Mouse (Mus musculus): ENCODE measurements around the gene Arhgap31.

Arhgap31 gene

DNA sequence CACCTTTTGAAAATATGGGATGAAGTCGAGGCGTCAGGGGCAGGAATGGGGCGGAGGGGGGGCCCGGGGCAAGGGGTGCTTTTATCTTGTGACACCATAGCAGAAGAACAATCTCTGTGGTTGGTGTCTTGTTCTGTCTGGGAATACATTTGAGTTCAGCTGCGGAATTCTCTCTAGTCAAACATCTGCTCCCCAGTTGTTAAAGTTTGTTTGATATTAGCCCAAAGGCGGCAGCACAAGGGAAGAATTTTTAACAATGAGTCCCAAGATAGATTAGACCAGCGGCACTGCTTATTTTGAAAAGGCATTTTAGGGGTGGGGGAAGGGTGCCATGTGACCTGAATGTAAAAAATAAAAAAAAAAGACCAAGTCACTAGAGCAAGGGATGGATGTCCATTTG is 30.0 kb downstream of the Arhgap31 start:
- peak; percentile 71 for DNase-seq

DNA sequence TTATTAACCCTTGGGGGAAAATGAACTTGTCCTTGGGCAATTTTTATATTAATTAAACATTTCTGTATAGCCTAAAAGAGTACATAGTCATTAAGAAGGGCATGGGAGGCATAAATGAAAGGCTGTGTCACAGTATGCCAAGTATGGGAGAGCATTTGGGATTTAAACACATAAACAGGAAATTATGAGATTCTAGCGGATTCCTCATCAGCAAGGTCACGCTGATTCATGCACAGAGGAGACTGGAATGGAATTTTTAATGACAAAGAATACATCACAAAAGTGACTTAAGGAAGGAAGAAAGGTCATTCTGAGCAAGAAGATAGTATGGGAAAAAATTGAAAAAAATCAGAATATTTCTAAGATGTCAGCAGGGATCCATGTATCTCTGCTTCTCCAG is 31.8 kb downstream of the Arhgap31 start:
- DNase-seq, result no peak

GRCm38 (mm10) chr16:38679431-38680021 is 33.5 kb downstream of the Arhgap31 start:
- peak; percentile 97 for DNase-seq

GRCm38 (mm10) chr16:38678853-38679252 is 34.2 kb downstream of the Arhgap31 start:
- DNase-seq, result peak; percentile 84

GRCm38 (mm10) chr16:38677941-38678340 is 35.1 kb downstream of the Arhgap31 start:
- peak; percentile 64 for DNase-seq

- DNase-seq, result peak; percentile 87
Measured at GRCm38 (mm10) chr16:38677171-38677570, 35.9 kb downstream of the Arhgap31 start.

DNA sequence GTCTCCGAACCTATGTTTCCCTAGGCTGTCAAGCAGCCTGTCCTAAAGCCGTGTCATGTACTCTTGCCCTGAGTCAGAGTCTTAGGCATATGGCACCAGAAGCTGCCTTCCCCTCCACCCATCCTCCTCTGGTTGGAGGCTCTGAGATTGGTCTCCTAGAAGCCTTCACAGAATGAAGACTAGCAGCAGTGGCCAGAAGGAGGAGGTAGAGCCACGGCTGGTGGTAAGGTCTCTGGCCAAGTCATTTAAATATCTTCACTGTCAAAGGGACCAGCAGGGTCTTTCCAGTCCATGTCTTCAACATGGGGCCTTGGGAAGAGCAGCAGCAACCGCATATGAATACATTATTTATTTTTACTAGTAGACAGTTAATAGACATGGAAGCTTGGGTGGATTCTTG is 36.4 kb downstream of the Arhgap31 start:
- DNase-seq, result peak; percentile 77

DNA sequence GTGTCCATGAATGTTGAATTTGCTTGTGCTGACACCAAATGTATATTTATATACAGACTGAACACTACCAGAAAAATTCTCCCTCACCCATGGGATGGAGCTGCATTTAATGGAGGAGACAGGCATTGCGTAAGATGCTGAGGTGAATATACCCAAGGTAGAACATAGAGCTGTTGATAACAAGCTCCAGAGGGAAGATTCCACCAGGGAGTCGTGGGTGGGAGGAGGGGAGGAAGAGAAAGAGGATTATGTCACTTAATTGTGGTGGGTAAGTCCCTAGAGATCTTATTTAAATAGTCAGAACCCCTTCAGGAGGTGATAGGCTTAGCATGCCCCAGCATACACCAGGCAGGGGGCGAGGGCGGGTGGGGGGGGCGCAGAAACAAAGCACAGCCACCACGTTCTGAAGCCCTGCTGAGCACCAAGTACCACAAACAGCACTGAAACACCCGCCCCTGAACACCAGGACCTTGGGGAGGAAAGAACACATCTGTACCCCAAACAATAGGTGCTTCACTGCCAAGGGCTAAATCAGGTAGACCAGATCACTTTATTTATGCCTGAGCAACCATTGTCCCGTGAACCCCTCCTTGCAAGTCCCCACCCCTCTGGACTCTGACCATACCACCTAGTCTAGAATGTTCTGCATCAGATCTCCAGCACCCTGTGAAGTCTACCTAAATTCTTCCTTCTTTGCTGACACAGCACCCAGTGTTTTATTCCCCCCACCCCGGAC is 37.3 kb downstream of the Arhgap31 start:
- DNase-seq, result peak; percentile 97

DNA sequence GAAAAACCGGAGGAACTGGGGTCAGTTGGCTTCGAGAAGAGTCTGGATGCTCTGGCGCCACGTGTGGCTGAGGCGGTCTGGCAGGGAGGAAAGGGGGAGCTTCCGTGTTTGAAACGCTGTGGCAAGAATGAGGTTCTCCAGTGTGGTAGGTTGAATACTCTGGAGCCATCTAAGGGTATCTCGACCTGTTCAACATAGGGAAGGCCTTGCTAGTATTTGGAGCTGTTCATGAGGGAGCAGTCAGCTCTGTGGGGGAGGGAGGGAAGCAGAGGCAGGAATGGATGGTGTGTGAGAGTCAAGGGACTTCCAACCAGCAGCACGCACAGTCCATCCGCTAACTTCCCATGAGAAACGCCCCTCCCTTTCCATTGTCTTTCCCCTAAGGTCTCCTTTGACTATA is 38.2 kb downstream of the Arhgap31 start:
- DNase-seq, result peak; percentile 93

DNA sequence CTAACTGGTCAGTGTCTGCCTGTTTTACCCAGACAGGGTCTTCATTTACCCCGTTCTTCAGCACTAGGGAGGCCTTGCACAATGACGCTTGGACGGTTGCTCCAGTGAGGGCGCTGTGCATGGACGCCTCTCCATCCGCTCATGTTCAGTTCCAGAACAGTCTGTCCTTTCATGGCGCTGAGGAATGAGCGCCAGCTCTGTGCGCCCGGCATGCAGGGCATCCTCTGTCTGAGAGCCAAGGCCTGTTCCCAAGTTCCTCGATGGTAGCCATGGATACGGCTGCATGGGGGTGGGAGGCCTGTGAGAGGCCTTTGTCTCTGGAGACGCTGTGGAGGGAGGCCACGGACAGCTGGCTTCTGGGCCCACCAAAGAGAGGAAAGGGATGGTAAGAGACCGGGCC is 39.6 kb downstream of the Arhgap31 start:
- peak; percentile 95 for DNase-seq

- peak; percentile 56 for DNase-seq
Measured at GRCm38 (mm10) chr16:38672947-38673346, 40.1 kb downstream of the Arhgap31 start.

DNA sequence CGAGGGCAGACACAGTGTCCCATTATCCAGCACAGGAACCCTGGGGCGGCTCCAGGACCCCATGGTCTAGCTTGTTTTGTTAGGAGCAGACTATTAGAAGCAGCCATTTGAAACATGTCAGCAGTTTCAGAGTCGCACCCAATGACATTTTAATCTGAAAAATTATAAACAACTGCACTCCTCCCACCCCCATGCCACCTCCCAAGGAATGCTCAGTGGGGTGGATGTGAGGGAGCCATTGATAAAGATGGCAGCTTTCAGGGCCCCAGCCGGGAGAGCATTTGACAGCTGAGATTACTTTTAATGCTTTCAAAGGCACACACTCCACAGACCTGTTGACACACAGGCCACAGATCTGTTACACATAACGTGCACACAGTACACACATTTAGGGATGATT is 40.7 kb downstream of the Arhgap31 start:
- DNase-seq, result peak; percentile 82

GRCm38 (mm10) chr16:38670621-38671390 is 42.3 kb downstream of the Arhgap31 start:
- DNase-seq, result peak; percentile 84

DNA sequence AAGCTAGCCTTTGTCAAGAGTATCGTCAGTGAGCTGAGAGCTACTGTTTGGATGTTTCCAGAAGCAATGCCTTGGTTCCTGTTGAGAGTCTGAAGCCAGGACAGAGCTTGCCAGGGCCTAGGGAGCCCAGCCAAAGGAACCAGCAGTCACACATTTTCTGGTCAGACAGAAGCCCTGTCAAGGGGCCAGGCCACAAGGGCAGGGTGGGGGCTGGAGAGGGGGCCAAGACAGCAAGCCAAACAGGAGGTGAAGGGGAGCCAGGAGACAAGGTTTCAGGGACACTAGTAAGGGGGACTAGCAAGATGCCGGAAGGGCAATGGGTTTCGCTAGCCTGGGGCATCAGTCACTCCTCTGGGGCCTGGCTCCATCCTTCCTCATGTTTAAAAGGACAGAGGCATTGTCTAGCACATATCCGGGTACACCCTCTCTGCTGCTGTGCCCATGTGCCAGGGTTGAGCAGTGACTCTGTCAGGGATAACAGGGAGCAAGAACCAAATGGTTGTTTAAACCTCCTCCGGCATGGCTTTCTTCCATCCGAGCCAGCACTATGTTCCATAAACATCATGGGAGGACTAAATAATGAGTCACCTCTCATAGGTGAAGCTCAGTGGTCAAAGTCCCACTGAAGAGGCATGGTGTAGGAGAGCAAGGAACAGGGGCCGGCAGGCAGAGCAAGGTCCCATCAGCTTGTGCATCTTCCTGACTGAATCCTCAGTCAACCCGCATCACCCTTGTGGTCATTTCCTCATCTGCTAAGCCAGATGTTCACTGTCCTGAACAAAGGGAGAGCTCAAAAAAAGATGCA is 44.0 kb downstream of the Arhgap31 start:
- peak; percentile 98 for DNase-seq

DNA sequence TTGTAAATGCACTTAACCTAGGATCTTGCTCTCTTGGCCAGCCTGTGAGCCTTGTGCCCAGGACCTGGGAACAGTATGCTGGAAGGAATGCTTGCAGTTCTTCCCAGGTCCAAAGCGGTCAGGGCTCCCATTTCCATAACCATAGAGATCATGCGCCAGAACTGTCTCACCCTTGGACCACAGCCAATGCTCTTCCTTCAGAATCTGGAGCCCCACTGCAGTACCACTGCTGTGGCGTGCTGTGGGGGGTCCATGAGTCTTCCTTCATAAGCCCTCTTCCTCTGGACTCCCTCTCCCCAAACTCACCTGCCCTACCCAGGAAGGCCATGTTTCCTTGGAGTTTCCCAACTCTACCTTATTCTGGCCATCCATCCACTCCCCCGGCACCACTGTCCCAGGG is 46.6 kb downstream of the Arhgap31 start:
- peak; percentile 91 for DNase-seq

DNA sequence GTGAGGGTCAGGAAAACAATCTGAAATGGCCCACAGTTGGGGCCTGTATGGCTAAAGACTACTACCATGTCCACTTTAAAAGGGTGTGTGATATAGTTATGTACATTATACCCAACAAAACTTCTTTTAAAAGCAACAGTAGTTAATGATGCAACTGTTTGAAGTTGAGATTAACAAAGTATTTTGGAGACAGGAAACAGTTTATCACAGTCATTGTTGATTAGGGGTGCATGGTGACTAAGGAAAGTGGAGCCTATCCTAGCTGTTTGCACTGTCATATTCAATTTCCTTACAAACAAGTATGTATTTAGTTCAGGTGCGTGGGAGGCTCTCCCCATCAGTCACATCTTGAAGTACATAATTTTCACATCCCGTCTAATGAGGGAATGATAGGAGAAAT is 47.1 kb downstream of the Arhgap31 start:
- no peak for DNase-seq

GRCm38 (mm10) chr16:38662575-38662974 is 50.5 kb downstream of the Arhgap31 start:
- DNase-seq, result peak; percentile 51

DNA sequence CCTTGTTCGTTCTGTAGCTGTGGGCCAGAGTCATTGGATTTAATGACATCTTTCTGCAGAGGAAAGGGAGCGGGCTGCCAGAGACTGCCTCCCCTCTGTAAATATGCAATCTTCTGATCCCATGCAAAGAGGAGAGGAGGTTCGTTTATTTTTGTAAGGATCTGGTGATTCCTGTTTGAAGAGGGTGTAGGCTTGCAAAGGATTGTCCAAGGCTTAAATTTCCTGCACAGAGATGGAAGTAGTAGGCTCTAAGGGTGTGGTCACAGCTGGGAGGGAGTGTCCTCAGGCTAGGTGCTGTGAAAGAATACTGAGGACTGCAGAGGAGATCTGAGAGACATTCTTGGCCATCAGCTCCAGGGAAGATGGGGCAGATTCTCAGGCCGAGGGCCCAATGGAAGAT is 58.8 kb downstream of the Arhgap31 start:
- DNase-seq, result peak; percentile 95

- peak; percentile 98 for DNase-seq
Measured at GRCm38 (mm10) chr16:38653390-38653871, 59.6 kb downstream of the Arhgap31 start.

DNA sequence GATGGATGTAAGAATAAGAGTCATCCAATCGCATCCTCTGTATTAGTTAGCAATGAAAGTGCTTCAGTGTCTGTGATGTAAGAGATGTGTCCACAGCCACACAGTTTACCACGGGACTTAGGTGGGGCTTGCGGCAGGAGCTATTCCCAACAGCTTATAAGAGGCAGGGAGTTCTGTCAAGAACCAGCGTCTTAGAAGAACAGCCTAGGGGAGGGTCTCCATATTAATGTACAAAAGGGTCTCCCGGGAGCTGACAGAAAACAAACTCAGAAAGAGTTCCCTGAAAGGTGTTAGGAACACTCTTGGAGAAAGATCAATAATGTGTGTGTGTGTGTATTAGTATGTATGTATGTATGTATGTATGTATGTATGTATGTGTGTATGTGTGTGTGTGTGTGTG is 60.4 kb downstream of the Arhgap31 start:
- no peak for DNase-seq

GRCm38 (mm10) chr16:38651721-38652231 is 61.3 kb downstream of the Arhgap31 start:
- peak; percentile 98 for DNase-seq

GRCm38 (mm10) chr16:38651306-38651705 is 61.8 kb downstream of the Arhgap31 start:
- DNase-seq, result no peak

- no peak for DNase-seq
Measured at GRCm38 (mm10) chr16:38649431-38649827, 63.6 kb downstream of the Arhgap31 start.
